Mouse (Mus musculus): ENCODE data around the gene Pcyt1b.

Pcyt1b gene

GRCm38 (mm10) chrX:93654218-93655002 is at the start of gene Pcyt1b:
Pcyt1b (plus strand) TSS chrX:93654863.
- no peak for DNase-seq (ENCODE audit: low read depth, low spot score)

GRCm38 (mm10) chrX:93630256-93630655 is 24.4 kb upstream of the Pcyt1b start:
- no peak for DNase-seq (ENCODE audit: low read depth, low spot score)

- DNase-seq (ENCODE audit: low read depth, low spot score), result peak; percentile 80
Measured at GRCm38 (mm10) chrX:93631657-93632449, 22.8 kb upstream of the Pcyt1b start, which contains the start of gene Pola1. Pola1 (minus strand) TSS chrX:93632155.

- no peak for DNase-seq (ENCODE audit: low read depth, low spot score)
Measured at GRCm38 (mm10) chrX:93634861-93635375, 19.7 kb upstream of the Pcyt1b start.

- no peak for DNase-seq (ENCODE audit: low read depth, low spot score)
Measured at GRCm38 (mm10) chrX:93643600-93643999, 11.1 kb upstream of the Pcyt1b start.

GRCm38 (mm10) chrX:93644022-93644421 is 10.6 kb upstream of the Pcyt1b start:
- no peak for DNase-seq (ENCODE audit: low read depth, low spot score)

GRCm38 (mm10) chrX:93650738-93651137 is 3.9 kb upstream of the Pcyt1b start:
- DNase-seq (ENCODE audit: low read depth, low spot score), result no peak

- DNase-seq (ENCODE audit: low read depth, low spot score), result no peak
Measured at GRCm38 (mm10) chrX:93655153-93655552, 490 bp downstream of the Pcyt1b start.

- no peak for DNase-seq (ENCODE audit: low read depth, low spot score)
Measured at GRCm38 (mm10) chrX:93663919-93664586, 9.4 kb downstream of the Pcyt1b start.

GRCm38 (mm10) chrX:93664787-93665186 is 10.1 kb downstream of the Pcyt1b start:
- DNase-seq (ENCODE audit: low read depth, low spot score), result no peak

GRCm38 (mm10) chrX:93674432-93674831 is 19.8 kb downstream of the Pcyt1b start:
- no peak for DNase-seq (ENCODE audit: low read depth, low spot score)

GRCm38 (mm10) chrX:93674836-93675795 is 20.5 kb downstream of the Pcyt1b start:
- peak; percentile 8 for DNase-seq (ENCODE audit: low read depth, low spot score)

- no peak for DNase-seq (ENCODE audit: low read depth, low spot score)
Measured at GRCm38 (mm10) chrX:93676228-93676627, 21.6 kb downstream of the Pcyt1b start.

- DNase-seq (ENCODE audit: low read depth, low spot score), result peak; percentile 3
Measured at GRCm38 (mm10) chrX:93689287-93689686, 34.6 kb downstream of the Pcyt1b start.

GRCm38 (mm10) chrX:93690672-93691071 is 36.0 kb downstream of the Pcyt1b start:
- DNase-seq (ENCODE audit: low read depth, low spot score), result no peak

- DNase-seq (ENCODE audit: low read depth, low spot score), result no peak
Measured at GRCm38 (mm10) chrX:93697596-93697995, 42.9 kb downstream of the Pcyt1b start.

GRCm38 (mm10) chrX:93700528-93701225 is 46.0 kb downstream of the Pcyt1b start:
- DNase-seq (ENCODE audit: low read depth, low spot score), result peak; percentile 41

GRCm38 (mm10) chrX:93712566-93712965 is 57.9 kb downstream of the Pcyt1b start:
- DNase-seq (ENCODE audit: low read depth, low spot score), result no peak

- DNase-seq (ENCODE audit: low read depth, low spot score), result no peak
Measured at GRCm38 (mm10) chrX:93729529-93729928, 74.9 kb downstream of the Pcyt1b start.

- DNase-seq (ENCODE audit: low read depth, low spot score), result no peak
Measured at GRCm38 (mm10) chrX:93730854-93731253, 76.2 kb downstream of the Pcyt1b start.
